Mouse (Mus musculus) midbrain, embryonic 14.5 days (tissue): ENCODE measurements around the gene Mlst8. TPM values are rescaled to one million over a fixed set of nuclear protein-coding genes. Genes with fewer than 3 reads are reported as not detected.
"Not testable (repeated sequence)": the region's sequence is repeated elsewhere in the genome, so short reads cannot be mapped to it uniquely, and the experiment has no call there.

ENCODE experiments used
- ATAC-seq: fragments of 200-750 bp; cut with Nextera tagmentation; 2 replicates; pipeline ENCODE4 v1.8.0; 2017; ENCODE audit warnings: moderate number of reproducible peaks, moderate library complexity; ENCODE audit not compliant: low FRiP score, low TSS enrichment
- DNase-seq: peaks from one replicate; pipeline ENCODE4 v3.0.0-alpha.2; 2015
- H3K27ac ChIP-seq: fragments of 300-500 bp; sonication (generic); replicated peaks from 2 replicates; pipeline ENCODE4 v1.5.1; 2014; ENCODE audit warnings: mild to moderate bottlenecking, low read depth, low read length, moderate library complexity
- H3K27me3 ChIP-seq: fragments of 300-500 bp; sonication (generic); 2 replicates; pipeline ENCODE4 v1.6.1; 2014; ENCODE audit warnings: low read length, control low read depth, mixed read lengths; ENCODE audit not compliant: control insufficient read depth, insufficient read depth
- H3K36me3 ChIP-seq: fragments of 300-500 bp; sonication (generic); 2 replicates; pipeline ENCODE4 v1.6.1; 2014; ENCODE audit warnings: low read length, control low read depth; ENCODE audit not compliant: control insufficient read depth, insufficient read depth
- H3K4me1 ChIP-seq: fragments of 300-500 bp; sonication (generic); 2 replicates; pipeline ENCODE4 v1.6.1; 2014; ENCODE audit warnings: mild to moderate bottlenecking, antibody characterized with exemption, low read length, control low read depth; ENCODE audit not compliant: control insufficient read depth, insufficient read depth
- H3K4me2 ChIP-seq: fragments of 300-500 bp; sonication (generic); 2 replicates; pipeline ENCODE4 v1.6.1; 2014; ENCODE audit warnings: mild to moderate bottlenecking, low read length, moderate library complexity
- H3K4me3 ChIP-seq: fragments of 300-500 bp; sonication (generic); replicated peaks from 2 replicates; pipeline ENCODE4 v1.5.1; 2014; ENCODE audit warnings: low read depth, low read length
- H3K9ac ChIP-seq: fragments of 300-500 bp; sonication (generic); replicated peaks from 2 replicates; pipeline ENCODE4 v1.6.1; 2014; ENCODE audit warnings: mild to moderate bottlenecking, low read length, moderate library complexity
- H3K9me3 ChIP-seq: fragments of 300-500 bp; sonication (generic); 2 replicates; pipeline ENCODE4 v1.6.1; 2016; ENCODE audit warnings: low read length, control low read depth, mixed read lengths; ENCODE audit not compliant: control insufficient read depth
- WGBS: fragments of 180-500 bp; shearing (Covaris S2); extraction: QIAGEN DNeasy Blood & Tissue Kit; methylation state at CpG from one replicate; pipeline ENCODE4 v1.1.7; 2014; 5-methylcytosine and 5-hydroxymethylcytosine counted together
- polyA plus RNA-seq: library from polyadenylated mRNA; unstranded; fragments of >200 nt; fragmentation: Nextera tagmentation; extraction: Ambion mirVana; gene quantifications from 2 replicates; pipeline ENCODE4 v1.2.1, GENCODE M21; 2014

Mlst8 gene
- polyA plus RNA-seq, 1 experiment from 2014 or later: 36.2 TPM

GRCm38 (mm10) chr17:24463374-24464133 lies 15.3 kb downstream of the Mlst8 start:
- no peaks in the 10 kb centered on the region for H3K36me3 ChIP-seq
- no peak for DNase-seq
- H3K27me3 ChIP-seq: no peaks in the 10 kb centered on the region
- H3K9ac ChIP-seq: no peak overlapping the region
- no peaks in the 10 kb centered on the region for H3K4me1 ChIP-seq
- H3K27ac ChIP-seq: no peak overlapping the region
- 64% methylated on average over 6 of the region's 6 CpGs for WGBS
- H3K4me3 ChIP-seq: no peak overlapping the region
- no peaks in the 10 kb centered on the region for H3K9me3 ChIP-seq
- ATAC-seq: no peak
- no peak overlapping the region for H3K4me2 ChIP-seq

GRCm38 (mm10) chr17:24462932-24463331 lies 15.9 kb downstream of the Mlst8 start:
- H3K27ac ChIP-seq: no peak overlapping the region
- H3K4me3 ChIP-seq: no peak overlapping the region
- DNase-seq (no peak), ATAC-seq (no peak)
- H3K9me3 ChIP-seq: no peaks in the 10 kb centered on the region
- no peaks in the 10 kb centered on the region for H3K4me1 ChIP-seq
- H3K9ac ChIP-seq: no peak overlapping the region
- no peak overlapping the region for H3K4me2 ChIP-seq
- H3K36me3 ChIP-seq: no peaks in the 10 kb centered on the region
- WGBS: 94% methylated on average over 1 of the region's 1 CpGs
- H3K27me3 ChIP-seq: no peaks in the 10 kb centered on the region

GRCm38 (mm10) chr17:24461580-24461979 lies 17.3 kb downstream of the Mlst8 start:
- Histone ChIP-seq H3K9me3 (no peaks in the 10 kb centered on the region), H3K9ac (no peak overlapping the region), H3K36me3 (no peaks in the 10 kb centered on the region), H3K27ac (no peak overlapping the region), H3K4me3 (no peak overlapping the region), H3K4me1 (no peaks in the 10 kb centered on the region), H3K4me2 (no peak overlapping the region), H3K27me3 (no peaks in the 10 kb centered on the region)
- ATAC-seq (no peak), DNase-seq (peak; percentile 53)
- WGBS: 67% methylated on average over 2 of the region's 2 CpGs

- H3K9ac ChIP-seq, H3K27ac ChIP-seq, H3K9me3 ChIP-seq, ATAC-seq, H3K27me3 ChIP-seq, H3K36me3 ChIP-seq, DNase-seq: not testable (repeated sequence)
- peaks cover 15% of the 10 kb centered on the region for H3K4me1 ChIP-seq
- peak overlapping the region; percentile 91 for H3K4me3 ChIP-seq
- peak overlapping the region; percentile 84 for H3K4me2 ChIP-seq
- 49% methylated on average over 10 of the region's 10 CpGs for WGBS
Measured at GRCm38 (mm10) chr17:24455523-24456206, 23.2 kb downstream of the Mlst8 start.

- WGBS: under 1% methylated on average over 67 of the region's 67 CpGs
- no peaks in the 10 kb centered on the region for H3K9me3 ChIP-seq
Measured at GRCm38 (mm10) chr17:24454756-24455522, 23.9 kb downstream of the Mlst8 start.

GRCm38 (mm10) chr17:24454218-24454755 lies 24.6 kb downstream of the Mlst8 start:
- no peak for ATAC-seq

More at GRCm38 (mm10) chr17:24454756-24455522, 23.9 kb downstream of the Mlst8 start:
- Histone ChIP-seq H3K36me3 (peaks cover 14% of the 10 kb centered on the region), H3K9ac (peak overlapping the region; percentile 89), H3K4me2 (peak overlapping the region; percentile 84), H3K27me3 (no peaks in the 10 kb centered on the region), H3K4me3 (peak overlapping the region; percentile 91), H3K27ac (peak overlapping the region; percentile 93), H3K4me1 (peaks cover 15% of the 10 kb centered on the region)
- peak; percentile 99 for DNase-seq
- ATAC-seq: peak; percentile 96

GRCm38 (mm10) chr17:24453372-24453771 lies 25.5 kb downstream of the Mlst8 start:
- peak overlapping the region; percentile 84; the same call in 1 of the 2 replicates for H3K4me2 ChIP-seq
- ATAC-seq: no peak
- peaks cover 15% of the 10 kb centered on the region for H3K4me1 ChIP-seq
- H3K9ac ChIP-seq: no peak overlapping the region
- H3K9me3 ChIP-seq: no peaks in the 10 kb centered on the region
- 88% methylated on average over 2 of the region's 2 CpGs for WGBS
- H3K27ac ChIP-seq: no peak overlapping the region
- H3K36me3 ChIP-seq: peaks cover 30% of the 10 kb centered on the region
- no peaks in the 10 kb centered on the region for H3K27me3 ChIP-seq
- H3K4me3 ChIP-seq: no peak overlapping the region
- no peak for DNase-seq

More at GRCm38 (mm10) chr17:24454218-24454755, 24.6 kb downstream of the Mlst8 start:
- peak overlapping the region; percentile 84 for H3K4me2 ChIP-seq
- no peak for DNase-seq
- H3K9me3 ChIP-seq: no peaks in the 10 kb centered on the region
- H3K27ac ChIP-seq: peak overlapping the region; percentile 93
- no peaks in the 10 kb centered on the region for H3K27me3 ChIP-seq
- peak overlapping the region; percentile 89 for H3K9ac ChIP-seq
- 10% methylated on average over 14 of the region's 14 CpGs for WGBS
- H3K4me3 ChIP-seq: peak overlapping the region; percentile 91
- peaks cover 21% of the 10 kb centered on the region for H3K36me3 ChIP-seq
- H3K4me1 ChIP-seq: peaks cover 15% of the 10 kb centered on the region

GRCm38 (mm10) chr17:24451220-24451619 lies 27.7 kb downstream of the Mlst8 start:
- H3K9me3 ChIP-seq: no peaks in the 10 kb centered on the region
- no peaks in the 10 kb centered on the region for H3K27me3 ChIP-seq
- H3K9ac ChIP-seq: no peak overlapping the region
- DNase-seq: no peak
- no peak overlapping the region for H3K27ac ChIP-seq
- H3K4me2 ChIP-seq: no peak overlapping the region
- H3K4me1 ChIP-seq: peaks cover 15% of the 10 kb centered on the region
- ATAC-seq: no peak
- WGBS: 98% methylated on average over 6 of the region's 6 CpGs
- peaks cover 52% of the 10 kb centered on the region for H3K36me3 ChIP-seq
- H3K4me3 ChIP-seq: no peak overlapping the region
